In genomic region chr2:152729636-152730020, GRCm38 (mm10) we compare ENCODE assay signal across 8 mouse cellular contexts. TPM values are rescaled to one million over a fixed set of nuclear protein-coding genes. Genes with fewer than 3 reads are reported as not detected.
DNase-seq lines count a peak whose midpoint lies in the region; ATAC-seq and TF ChIP-seq lines count a peak whose summit lies in the region.

No protein-coding gene starts in this region.

- 45% methylated on average over 7 of the region's 7 CpGs for WGBS in forebrain, embryonic 10.5 days
- WGBS in forebrain, embryonic 15.5 days = 67% methylated on average over 7 of the region's 7 CpGs
- 35% methylated on average over 7 of the region's 7 CpGs for WGBS in hindbrain, postnatal 0 days
- 12% methylated on average over 7 of the region's 7 CpGs for WGBS in liver, embryonic 15.5 days (ENCODE audit: insufficient replicate concordance)

- no peak overlapping the region for H3K4me3 ChIP-seq in forebrain, embryonic 10.5 days
- H3K4me3 ChIP-seq in forebrain, embryonic 15.5 days = no peak overlapping the region
- no peak overlapping the region for H3K4me3 ChIP-seq in hindbrain, postnatal 0 days (ENCODE audit: low read length)
- H3K4me3 ChIP-seq in liver, embryonic 15.5 days (replicated peaks) = no peak overlapping the region
- no peak overlapping the region for H3K4me3 ChIP-seq in left cerebral cortex, adult 2 months

- H3K27ac ChIP-seq in forebrain, embryonic 10.5 days = peak overlapping the region; percentile 79
- no peak overlapping the region for H3K27ac ChIP-seq in forebrain, embryonic 15.5 days (replicated peaks)
- peak overlapping the region; percentile 63 for H3K27ac ChIP-seq in hindbrain, postnatal 0 days
- H3K27ac ChIP-seq in liver, embryonic 15.5 days (replicated peaks) = peak overlapping the region; percentile 36; the same call in 1 of the 2 replicates
- H3K27ac ChIP-seq in left cerebral cortex, adult 2 months = no peak overlapping the region

- no peak for DNase-seq in forebrain, embryonic 10.5 days (ENCODE audit: extremely low spot score, low spot score)
- peak; percentile 48 for DNase-seq in gastrocnemius, adult 18-20 months (ENCODE audit: low spot score)
- DNase-seq in hindbrain, postnatal 0 days (ENCODE audit: low spot score) = peak; percentile 63
- DNase-seq in retina, embryonic 14.5 days (ENCODE audit: low spot score) = peak; percentile 45
- DNase-seq in frontal cortex, postnatal 14 days (ENCODE audit: low spot score in 2 of 2) = no peak
- no peak for DNase-seq in left cerebral cortex, adult 2 months (ENCODE audit: extremely low spot score in 1 of 2, low spot score in 2 of 2)

- no peak overlapping the region for H3K9ac ChIP-seq in forebrain, embryonic 15.5 days (replicated peaks)
- H3K9ac ChIP-seq in hindbrain, postnatal 0 days (replicated peaks; ENCODE audit: low read length) = 0 out of 2 replicates have a peak overlapping the region, but pooled peaks have one; percentile 17
- no peak overlapping the region for H3K9ac ChIP-seq in liver, embryonic 15.5 days

- ATAC-seq in forebrain, embryonic 15.5 days (replicated peaks) = no peak
- ATAC-seq in hindbrain, postnatal 0 days = peak; percentile 64; the same call in 1 of the 2 replicates
- peak; percentile 42 for ATAC-seq in liver, embryonic 15.5 days (ENCODE audit: insufficient read depth)

- H3K36me3 ChIP-seq in forebrain, embryonic 10.5 days (replicated peaks) = no peaks in the 10 kb centered on the region
- no peaks in the 10 kb centered on the region for H3K36me3 ChIP-seq in forebrain, embryonic 15.5 days
- H3K36me3 ChIP-seq in hindbrain, postnatal 0 days (ENCODE audit: insufficient read depth, low read length) = no peaks in the 10 kb centered on the region
- H3K36me3 ChIP-seq in liver, embryonic 15.5 days (replicated peaks) = no peaks in the 10 kb centered on the region

- intact Hi-C loops in left cerebral cortex, adult 2 months (cut with DNase I) = no loop called here

- H3K4me1 ChIP-seq in forebrain, embryonic 10.5 days = peaks cover 56% of the 10 kb centered on the region
- H3K4me1 ChIP-seq in forebrain, embryonic 15.5 days = peaks cover 9% of the 10 kb centered on the region
- H3K4me1 ChIP-seq in hindbrain, postnatal 0 days (ENCODE audit: insufficient read depth, low read length) = peaks cover 9% of the 10 kb centered on the region
- peaks cover 47% of the 10 kb centered on the region for H3K4me1 ChIP-seq in liver, embryonic 15.5 days (replicated peaks)

- H3K27me3 ChIP-seq in forebrain, embryonic 10.5 days (ENCODE audit: poor library complexity, severe bottlenecking) = peaks cover 20% of the 10 kb centered on the region
- no peaks in the 10 kb centered on the region for H3K27me3 ChIP-seq in forebrain, embryonic 15.5 days
- H3K27me3 ChIP-seq in hindbrain, postnatal 0 days (ENCODE audit: insufficient read depth, low read length) = no peaks in the 10 kb centered on the region
- H3K27me3 ChIP-seq in liver, embryonic 15.5 days = peaks cover 33% of the 10 kb centered on the region

- H3K4me2 ChIP-seq in forebrain, embryonic 15.5 days (replicated peaks) = no peak overlapping the region
- no peak overlapping the region for H3K4me2 ChIP-seq in hindbrain, postnatal 0 days (ENCODE audit: low read depth, low read length)
- H3K4me2 ChIP-seq in liver, embryonic 15.5 days = no peak overlapping the region

- H3K9me3 ChIP-seq in forebrain, embryonic 10.5 days = no peaks in the 10 kb centered on the region
- H3K9me3 ChIP-seq in forebrain, embryonic 15.5 days = no peaks in the 10 kb centered on the region
- no peaks in the 10 kb centered on the region for H3K9me3 ChIP-seq in hindbrain, postnatal 0 days (ENCODE audit: low read length)
- H3K9me3 ChIP-seq in liver, embryonic 15.5 days (replicated peaks) = no peaks in the 10 kb centered on the region

- no peak for TF ChIP-seq CTCF in hindbrain, postnatal 0 days (IDR thresholded peaks at IDR 0.05; ENCODE audit: low read depth)
- TF ChIP-seq CTCF in left cerebral cortex, adult 2 months (IDR thresholded peaks at IDR 0.05) = no peak

RNA-seq across cellular contexts. Expression of gene Id1, which starts 6.4 kb away (rescaled TPM):
- 57.5 and 61.1 TPM in 2 replicates for polyA plus RNA-seq in forebrain, embryonic 10.5 days (2016; fragmentation: Nextera tagmentation; extraction: Ambion mirVana)
- 26.3 and 32.0 TPM in 2 replicates for polyA plus RNA-seq in forebrain, embryonic 15.5 days (2015; fragmentation: Nextera tagmentation; extraction: Ambion mirVana)
- 10 to 100 TPM; 16.0 to 28.5 TPM for total RNA-seq in gastrocnemius, adult 18-20 months (2021)
- 142 and 198 TPM in 2 replicates for total RNA-seq in hindbrain, postnatal 0 days (2014; rRNA removed)
- polyA plus RNA-seq in hindbrain, postnatal 0 days (2015; fragmentation: Nextera tagmentation; extraction: Ambion mirVana) = 99.3 and 104 TPM in 2 replicates
- polyA plus RNA-seq in liver, embryonic 15.5 days (2015; fragmentation: Nextera tagmentation; extraction: Ambion mirVana) = 20.5 and 20.9 TPM in 2 replicates
- 10 to 100 TPM; 22.4 to 24.2 TPM for total RNA-seq in left cerebral cortex, adult 2 months (2021)

RNA-seq across cellular contexts. Expression of gene Cox4i2, which starts 24.3 kb away (rescaled TPM):
- 3.0 and 4.2 TPM in 2 replicates for polyA plus RNA-seq in forebrain, embryonic 10.5 days (2016; fragmentation: Nextera tagmentation; extraction: Ambion mirVana)
- 4.3 and 4.4 TPM in 2 replicates for polyA plus RNA-seq in forebrain, embryonic 15.5 days (2015; fragmentation: Nextera tagmentation; extraction: Ambion mirVana)
- 1 to 10 TPM; 2.6 to 3.5 TPM for total RNA-seq in gastrocnemius, adult 18-20 months (2021)
- 2.1 and 7.1 TPM in 2 replicates for total RNA-seq in hindbrain, postnatal 0 days (2014; rRNA removed)
- polyA plus RNA-seq in hindbrain, postnatal 0 days (2015; fragmentation: Nextera tagmentation; extraction: Ambion mirVana) = 4.8 and 6.1 TPM in 2 replicates
- 1.0 and 1.1 TPM in 2 replicates for polyA plus RNA-seq in liver, embryonic 15.5 days (2015; fragmentation: Nextera tagmentation; extraction: Ambion mirVana)
- 1 to 10 TPM; 1.7 to 1.9 TPM for total RNA-seq in left cerebral cortex, adult 2 months (2021)

RNA-seq across cellular contexts. Expression of gene Mcts2, which starts 42.8 kb away (rescaled TPM):
- 39.1 and 40.3 TPM in 2 replicates for polyA plus RNA-seq in forebrain, embryonic 10.5 days (2016; fragmentation: Nextera tagmentation; extraction: Ambion mirVana)
- polyA plus RNA-seq in forebrain, embryonic 15.5 days (2015; fragmentation: Nextera tagmentation; extraction: Ambion mirVana) = 33.6 and 34.4 TPM in 2 replicates
- 10 to 100 TPM; 11.3 to 12.7 TPM for total RNA-seq in gastrocnemius, adult 18-20 months (2021)
- 9.0 and 14.0 TPM in 2 replicates for total RNA-seq in hindbrain, postnatal 0 days (2014; rRNA removed)
- polyA plus RNA-seq in hindbrain, postnatal 0 days (2015; fragmentation: Nextera tagmentation; extraction: Ambion mirVana) = 29.4 and 31.2 TPM in 2 replicates
- polyA plus RNA-seq in liver, embryonic 15.5 days (2015; fragmentation: Nextera tagmentation; extraction: Ambion mirVana) = 12.1 and 12.4 TPM in 2 replicates
- 10 to 100 TPM; 17.6 to 19.8 TPM for total RNA-seq in left cerebral cortex, adult 2 months (2021)

Comparison
In these comparisons a context has a peak if more than half of its experiments do, and no peak if none do; other contexts are left out.
1. H3K27ac ChIP-seq: peak in forebrain, embryonic 10.5 days (single experiment), hindbrain, postnatal 0 days (single experiment) and liver, embryonic 15.5 days (single experiment); none in forebrain, embryonic 15.5 days (single experiment) and left cerebral cortex, adult 2 months (single experiment).
2. DNase-seq: peak in gastrocnemius, adult 18-20 months (single experiment), hindbrain, postnatal 0 days (single experiment) and retina, embryonic 14.5 days (single experiment); none in forebrain, embryonic 10.5 days (single experiment), frontal cortex, postnatal 14 days (0 of 2) and left cerebral cortex, adult 2 months (0 of 2).